Mouse (Mus musculus) erythroblast, embryonic 14.5 days (primary cell): ENCODE results near the gene Cyp17a1.

ENCODE experiments used
- GATA1 ChIP-seq: IDR thresholded peaks from 2 replicates; pipeline ENCODE4 v1.6.1; 2012; ENCODE audit warnings: low read length, inconsistent platforms, mixed read lengths
- TAL1 ChIP-seq: IDR thresholded peaks from 3 replicates; pipeline ENCODE4 v1.6.1; 2012; ENCODE audit warnings: low read length, inconsistent platforms, mixed read lengths

GRCm38 (mm10) chr19:46653616-46654235, 19.2 kb downstream of the Cyp17a1 start:
- TF ChIP-seq GATA1, result no peak
- TF ChIP-seq TAL1, result no peak
